Mouse (Mus musculus): ENCODE measurements around the gene Ccnh.

GRCm38 (mm10) chr13:85159971-85160370, 29.2 kb upstream of the Ccnh start:
- TF ChIP-seq GATA1 (IDR thresholded peaks at IDR 0.05; ENCODE audit: borderline replicate concordance, low read length) (no peak), CTCF (IDR thresholded peaks at IDR 0.05; ENCODE audit: low read depth, low read length) (no peak), TAL1 (conservative IDR thresholded peaks at IDR 0.05; ENCODE audit: low read depth, low read length) (no peak)

Measured in G1E (cell line).